Mouse (Mus musculus) olfactory bulb, adult 2 months (tissue): ENCODE measurements around the gene Gm49393.

Source experiments
- CTCF ChIP-seq: fragments of 200-500 bp; IDR thresholded peaks from 2 replicates; pipeline ENCODE4 v1.5.1; 2012; ENCODE audit warnings: low read depth, mild to moderate bottlenecking, low read length, moderate library complexity; ENCODE audit not compliant: insufficient read depth
- POLR2A ChIP-seq: fragments of 200-500 bp; IDR thresholded peaks from 2 replicates; pipeline ENCODE4 v1.6.1; 2012; ENCODE audit warnings: mild to moderate bottlenecking, low read depth, low read length, moderate library complexity; ENCODE audit not compliant: insufficient read depth

GRCm38 (mm10) chr13:60864281-60864680 lies 71.1 kb downstream of the Gm49393 start, which contains the start of gene 4930486L24Rik:
- no peak for TF ChIP-seq POLR2A
- no peak for TF ChIP-seq CTCF
